Comparison of ENCODE assay signal across 8 mouse cellular contexts in genomic region chr11:23068201-23068600, GRCm38 (mm10).
DNase-seq lines count a peak whose midpoint lies in the region; ATAC-seq and TF ChIP-seq lines count a peak whose summit lies in the region.

No protein-coding gene starts in this region.

- ATAC-seq in kidney, embryonic 16.5 days (ENCODE audit: low FRiP score, low TSS enrichment), result no peak
- ATAC-seq in hindbrain, embryonic 13.5 days (ENCODE audit: low FRiP score), result peak; percentile 30
- peak; percentile 2; the same call in 1 of the 2 replicates for ATAC-seq in midbrain, embryonic 14.5 days (ENCODE audit: low FRiP score, low TSS enrichment)
- no peak for ATAC-seq in frontal cortex, adult (ENCODE audit: low TSS enrichment)

- H3K9me3 ChIP-seq in kidney, embryonic 16.5 days (ENCODE audit: low read length), result no peaks in the 10 kb centered on the region
- H3K9me3 ChIP-seq in hindbrain, embryonic 13.5 days, result no peaks in the 10 kb centered on the region
- H3K9me3 ChIP-seq in midbrain, embryonic 14.5 days (ENCODE audit: control insufficient read depth, low read length), result no peaks in the 10 kb centered on the region

- H3K9ac ChIP-seq in kidney, embryonic 16.5 days (replicated peaks; ENCODE audit: low read length), result peak overlapping the region; percentile 83
- H3K9ac ChIP-seq in hindbrain, embryonic 13.5 days, result peak overlapping the region; percentile 85
- H3K9ac ChIP-seq in midbrain, embryonic 14.5 days (replicated peaks; ENCODE audit: low read length), result peak overlapping the region; percentile 71

- DNase-seq in kidney, postnatal 10 days, result no peak
- DNase-seq in midbrain, embryonic 14.5 days, result no peak
- DNase-seq in ovary, postnatal 10 days (ENCODE audit: low spot score), result no peak
- no peak for DNase-seq in thymus, postnatal 4 days

- H3K4me1 ChIP-seq in kidney, embryonic 16.5 days (ENCODE audit: insufficient read depth, low read length), result peaks cover 5% of the 10 kb centered on the region; the same call in 1 of the 2 replicates
- H3K4me1 ChIP-seq in cortical plate, adult 2 months (ENCODE audit: control insufficient read depth, insufficient read depth, low read length), result peaks cover 4% of the 10 kb centered on the region; the same call in 1 of the 2 replicates
- peaks cover 5% of the 10 kb centered on the region for H3K4me1 ChIP-seq in hindbrain, embryonic 13.5 days (replicated peaks)
- H3K4me1 ChIP-seq in midbrain, embryonic 14.5 days (ENCODE audit: control insufficient read depth, insufficient read depth, low read length), result peaks cover 4% of the 10 kb centered on the region; the same call in 1 of the 2 replicates

- H3K4me3 ChIP-seq in kidney, embryonic 16.5 days (ENCODE audit: low read length), result peak overlapping the region; percentile 81
- peak overlapping the region; percentile 74 for H3K4me3 ChIP-seq in cortical plate, adult 2 months (ENCODE audit: insufficient read depth, low read length)
- peak overlapping the region; percentile 67 for H3K4me3 ChIP-seq in hindbrain, embryonic 13.5 days
- H3K4me3 ChIP-seq in midbrain, embryonic 14.5 days (replicated peaks; ENCODE audit: low read depth, low read length), result peak overlapping the region; percentile 59

- no peak for TF ChIP-seq POLR2A in cortical plate, adult 2 months (IDR thresholded peaks at IDR 0.05; ENCODE audit: extremely low read depth, insufficient read depth, low read length)

- H3K27ac ChIP-seq in kidney, embryonic 16.5 days (ENCODE audit: low read length), result peak overlapping the region; percentile 86; the same call in 1 of the 2 replicates
- H3K27ac ChIP-seq in cortical plate, adult 2 months (ENCODE audit: insufficient read depth, low read length), result peak overlapping the region; percentile 5; the same call in 1 of the 2 replicates
- H3K27ac ChIP-seq in hindbrain, embryonic 13.5 days, result peak overlapping the region; percentile 91
- peak overlapping the region; percentile 83 for H3K27ac ChIP-seq in midbrain, embryonic 14.5 days (replicated peaks; ENCODE audit: low read depth, low read length)

- H3K4me2 ChIP-seq in kidney, embryonic 16.5 days (replicated peaks; ENCODE audit: low read depth, low read length), result peak overlapping the region; percentile 81
- peak overlapping the region; percentile 67 for H3K4me2 ChIP-seq in hindbrain, embryonic 13.5 days
- peak overlapping the region; percentile 56 for H3K4me2 ChIP-seq in midbrain, embryonic 14.5 days (ENCODE audit: low read length)

- H3K36me3 ChIP-seq in kidney, embryonic 16.5 days (ENCODE audit: insufficient read depth, low read length), result no peaks in the 10 kb centered on the region
- H3K36me3 ChIP-seq in hindbrain, embryonic 13.5 days, result no peaks in the 10 kb centered on the region
- no peaks in the 10 kb centered on the region for H3K36me3 ChIP-seq in midbrain, embryonic 14.5 days (ENCODE audit: control insufficient read depth, insufficient read depth, low read length)

- no peak for TF ChIP-seq CTCF in cortical plate, adult 2 months (IDR thresholded peaks at IDR 0.05; ENCODE audit: extremely low read depth, insufficient read depth, low read length)

- no peaks in the 10 kb centered on the region for H3K27me3 ChIP-seq in kidney, embryonic 16.5 days (ENCODE audit: insufficient read depth, low read length)
- no peaks in the 10 kb centered on the region for H3K27me3 ChIP-seq in hindbrain, embryonic 13.5 days
- H3K27me3 ChIP-seq in midbrain, embryonic 14.5 days (ENCODE audit: control insufficient read depth, insufficient read depth, low read length), result no peaks in the 10 kb centered on the region

- WGBS in kidney, embryonic 16.5 days, result 9% methylated on average over 10 of the region's 10 CpGs
- WGBS in hindbrain, embryonic 13.5 days, result 11% methylated on average over 10 of the region's 10 CpGs
- WGBS in midbrain, embryonic 14.5 days, result 11% methylated on average over 10 of the region's 10 CpGs

Comparison
In these comparisons a context has a peak if more than half of its experiments do, and no peak if none do; other contexts are left out.
1. ATAC-seq: peak in hindbrain, embryonic 13.5 days (single experiment) and midbrain, embryonic 14.5 days (single experiment); none in kidney, embryonic 16.5 days (single experiment) and frontal cortex, adult (single experiment).
2. H3K27ac ChIP-seq: peak in every context shown above with its lines; median percentile 91 in hindbrain, embryonic 13.5 days; 86 in kidney, embryonic 16.5 days; 83 in midbrain, embryonic 14.5 days; 5 in cortical plate, adult 2 months.
3. Peak in every context shown above with its lines, with median percentiles within 50 percentile points of each other: H3K4me2 ChIP-seq, H3K4me3 ChIP-seq and H3K9ac ChIP-seq.